Mouse (Mus musculus) thymus, adult 18-20 months (tissue): ENCODE measurements around the gene Camsap1.

Experiments
- DNase-seq, 2 experiments: peaks; one replicate each; pipeline ENCODE4 v3.0.0; 2022; ENCODE audit warnings: mixed read lengths in 2 of 2

Gene Camsap1

DNA sequence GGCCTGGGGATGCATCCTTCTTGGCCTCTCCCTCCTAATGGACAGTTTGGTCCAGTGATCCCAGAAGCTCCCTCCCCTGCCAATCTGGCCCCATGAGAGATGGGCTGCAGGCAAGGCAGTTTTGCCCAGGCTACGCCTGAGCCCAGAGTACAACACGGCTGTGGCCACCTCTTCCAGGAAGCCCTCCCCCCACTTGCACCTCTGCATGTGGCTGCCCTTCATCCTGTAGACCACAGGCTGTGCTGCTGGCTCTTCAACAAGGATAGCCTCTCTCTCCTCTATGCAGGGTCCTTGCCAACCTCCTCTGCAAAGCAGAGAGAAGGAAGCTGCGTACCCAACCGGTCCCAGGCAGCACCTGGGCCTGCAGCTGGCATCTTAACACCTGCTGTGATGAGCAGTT, 104.0 kb downstream of the Camsap1 start:
- no peak for DNase-seq

- no peak for DNase-seq
These were observed 104.6 kb downstream of the Camsap1 start for GRCm38 (mm10) chr2:25878516-25878915.

GRCm38 (mm10) chr2:25877736-25878268, 105.3 kb downstream of the Camsap1 start:
- DNase-seq, result no peak

DNA sequence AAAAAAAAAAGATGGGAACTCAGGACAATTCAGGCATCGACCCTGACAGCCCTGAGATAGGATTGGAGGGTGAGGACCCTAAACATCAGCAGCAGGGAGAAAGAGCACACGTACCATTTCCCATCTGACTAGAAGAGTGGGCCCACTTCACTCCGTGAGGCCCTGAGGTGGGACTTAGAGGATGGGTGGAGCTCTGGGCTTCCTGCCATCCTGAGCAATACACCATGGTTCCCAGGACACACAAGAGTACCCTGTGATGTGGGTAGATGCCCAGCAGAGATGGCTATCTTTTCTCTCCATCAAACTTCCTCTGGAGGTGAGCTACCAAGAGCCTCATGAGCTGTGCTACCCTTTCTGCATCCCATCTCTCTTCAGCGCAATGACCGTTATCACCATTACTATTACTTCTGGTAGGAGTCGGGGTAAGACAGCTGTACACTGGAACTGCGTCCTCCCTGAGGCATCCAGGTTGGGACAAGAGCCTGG, 105.8 kb downstream of the Camsap1 start:
- DNase-seq, result no peak
